Mouse (Mus musculus) forebrain, embryonic 15.5 days (tissue): Measurements from ENCODE around the gene Agbl3. TPM values are rescaled to one million over a fixed set of nuclear protein-coding genes. Genes with fewer than 3 reads are reported as not detected.

ENCODE experiments used
- ATAC-seq: fragments of 200-750 bp; cut with Nextera tagmentation; replicated peaks from 2 replicates; pipeline ENCODE4 v1.8.0; 2017; ENCODE audit warnings: mild to moderate bottlenecking, moderate TSS enrichment, moderate library complexity
- H3K27ac ChIP-seq: fragments of 300-500 bp; sonication (generic); replicated peaks from 2 replicates; pipeline ENCODE4 v1.5.1; 2015; ENCODE audit warnings: mild to moderate bottlenecking, inconsistent platforms
- H3K27me3 ChIP-seq: fragments of 300-500 bp; sonication (generic); 2 replicates; pipeline ENCODE4 v1.6.1; 2015; ENCODE audit warnings: inconsistent platforms
- H3K36me3 ChIP-seq: fragments of 300-500 bp; sonication (generic); 2 replicates; pipeline ENCODE4 v1.6.1; 2015; ENCODE audit warnings: mild to moderate bottlenecking, inconsistent platforms
- H3K4me1 ChIP-seq: fragments of 300-500 bp; sonication (generic); 2 replicates; pipeline ENCODE4 v1.6.1; 2015; ENCODE audit warnings: inconsistent platforms
- H3K4me2 ChIP-seq: fragments of 300-500 bp; sonication (generic); replicated peaks from 2 replicates; pipeline ENCODE4 v1.6.1; 2015; ENCODE audit warnings: mild to moderate bottlenecking, inconsistent platforms
- H3K4me3 ChIP-seq: fragments of 300-500 bp; sonication (generic); 2 replicates; pipeline ENCODE4 v1.5.1; 2015; ENCODE audit warnings: mild to moderate bottlenecking, inconsistent platforms
- H3K9ac ChIP-seq: fragments of 300-500 bp; sonication (generic); replicated peaks from 2 replicates; pipeline ENCODE4 v1.6.1; 2015; ENCODE audit warnings: mild to moderate bottlenecking, inconsistent platforms
- H3K9me3 ChIP-seq: fragments of 300-500 bp; sonication (generic); 2 replicates; pipeline ENCODE4 v1.6.1; 2016; ENCODE audit warnings: inconsistent platforms
- WGBS: fragments of 180-500 bp; shearing (Covaris S2); methylation state at CpG from one replicate; pipeline ENCODE4 v1.1.7; 2015; ENCODE audit warnings: mixed read lengths; 5-methylcytosine and 5-hydroxymethylcytosine counted together
- polyA plus RNA-seq: library from polyadenylated mRNA; unstranded; fragments of >200 nt; fragmentation: Nextera tagmentation; extraction: Ambion mirVana; gene quantifications from 2 replicates; pipeline ENCODE4 v1.2.1, GENCODE M21; 2015

Agbl3 gene
- polyA plus RNA-seq = 8.9 and 10.9 TPM in 2 replicates

DNA sequence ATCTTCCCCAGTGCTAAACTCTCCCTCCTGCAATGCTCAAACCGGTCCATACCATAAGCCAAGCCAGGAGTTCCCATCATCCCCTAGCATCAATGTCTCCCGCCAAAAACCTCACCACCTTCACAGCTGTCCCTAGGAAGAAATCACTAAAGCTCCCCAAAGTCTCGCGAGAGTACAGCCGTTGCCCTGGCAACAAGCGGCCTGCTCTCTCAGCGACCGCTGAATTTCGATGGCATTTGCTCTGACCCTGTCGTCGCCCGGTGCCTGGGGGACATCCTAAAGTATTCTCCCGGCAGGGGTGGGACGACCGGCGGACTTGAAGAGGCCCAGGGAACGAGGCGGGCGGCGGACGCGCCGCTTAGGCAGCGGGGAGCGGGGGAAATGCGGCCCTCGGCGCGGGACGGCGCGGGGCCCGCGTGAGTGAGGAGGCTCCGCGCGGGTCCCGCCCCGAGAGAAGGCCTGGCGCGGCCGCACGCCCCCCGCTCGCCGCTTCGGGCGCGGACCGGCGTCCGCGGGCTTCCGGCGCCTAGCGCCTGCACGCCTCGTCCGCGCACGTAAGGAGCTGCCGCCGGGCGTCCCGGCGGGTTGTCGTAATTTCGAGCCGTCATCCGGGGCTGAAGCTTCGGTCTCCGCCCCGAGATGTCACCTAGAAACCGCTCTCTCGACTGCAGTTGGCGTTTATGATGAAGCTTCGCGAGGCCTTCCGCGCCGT is at the start of gene Agbl3:
Agbl3 (plus strand) TSS at position 202 of the 712 bp plus-strand sequence.
- H3K36me3 ChIP-seq = no peaks in the 10 kb centered on the region
- H3K27me3 ChIP-seq = no peaks in the 10 kb centered on the region
- H3K9me3 ChIP-seq = no peaks in the 10 kb centered on the region
- H3K4me3 ChIP-seq = peak within 1 kb of the TSS; percentile 71
- H3K27ac ChIP-seq = peak within 1 kb of the TSS; percentile 96
- H3K4me2 ChIP-seq = peak within 1 kb of the TSS; percentile 63
- ATAC-seq = peak; percentile 96
- WGBS = under 1% methylated on average over 79 of the region's 81 CpGs
- H3K4me1 ChIP-seq = peaks cover 6% of the 10 kb centered on the region
- H3K9ac ChIP-seq = peak within 1 kb of the TSS; percentile 83

DNA sequence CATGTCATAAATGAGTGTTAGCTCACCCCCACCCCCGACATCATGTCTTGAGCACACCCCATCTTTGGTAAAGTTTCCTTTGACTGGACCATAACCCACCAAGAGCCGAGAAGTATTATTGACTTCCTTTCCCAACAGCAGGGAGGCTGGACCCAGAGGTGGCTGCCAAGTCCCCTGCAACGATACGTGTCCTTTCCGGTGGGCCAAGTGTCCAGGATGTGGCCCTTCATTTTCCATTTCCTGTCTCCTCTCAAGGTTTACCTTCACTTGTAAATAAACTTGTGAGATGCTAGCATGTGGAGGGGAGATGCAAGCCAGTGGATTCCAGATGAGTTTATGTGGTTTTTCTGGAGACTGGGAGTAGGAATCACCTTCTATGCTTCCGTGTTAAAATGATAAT is 49.2 kb upstream of the Agbl3 start:
- H3K27me3 ChIP-seq = no peaks in the 10 kb centered on the region
- H3K27ac ChIP-seq = no peak overlapping the region
- ATAC-seq = no peak
- no peak overlapping the region for H3K4me3 ChIP-seq
- H3K4me1 ChIP-seq = 0 out of 2 replicates have a peak, but pooled peaks cover 4% of the 10 kb centered on the region
- H3K9ac ChIP-seq = no peak overlapping the region
- no peak overlapping the region for H3K4me2 ChIP-seq
- H3K36me3 ChIP-seq = no peaks in the 10 kb centered on the region
- WGBS = 83% methylated on average over 6 of the region's 6 CpGs
- H3K9me3 ChIP-seq = no peaks in the 10 kb centered on the region

DNA sequence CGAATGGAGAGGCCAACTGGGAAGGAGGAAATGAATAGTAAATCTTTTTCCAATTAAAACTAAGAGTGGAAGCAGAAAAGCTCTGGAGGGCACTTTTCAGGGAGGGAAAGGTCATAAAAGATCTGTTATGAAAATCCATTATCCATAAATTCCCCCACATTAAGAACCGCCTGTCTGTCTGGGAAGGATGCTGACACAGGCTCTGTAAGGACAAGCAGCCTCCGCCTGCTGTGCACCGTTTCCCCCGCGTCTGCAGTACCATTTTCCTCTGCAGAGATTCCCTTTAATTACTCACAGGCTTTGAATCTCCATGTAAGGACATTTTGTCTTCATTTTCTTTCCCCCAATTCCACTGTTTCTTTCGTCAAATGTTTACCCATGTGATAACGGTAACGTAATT is 48.7 kb upstream of the Agbl3 start:
- Histone ChIP-seq H3K4me3 (no peak overlapping the region), H3K27ac (no peak overlapping the region), H3K4me2 (no peak overlapping the region), H3K9me3 (no peaks in the 10 kb centered on the region), H3K36me3 (no peaks in the 10 kb centered on the region), H3K4me1 (0 out of 2 replicates have a peak, but pooled peaks cover 3% of the 10 kb centered on the region), H3K27me3 (no peaks in the 10 kb centered on the region), H3K9ac (no peak overlapping the region)
- no peak for ATAC-seq
- WGBS = 69% methylated on average over 9 of the region's 9 CpGs

DNA sequence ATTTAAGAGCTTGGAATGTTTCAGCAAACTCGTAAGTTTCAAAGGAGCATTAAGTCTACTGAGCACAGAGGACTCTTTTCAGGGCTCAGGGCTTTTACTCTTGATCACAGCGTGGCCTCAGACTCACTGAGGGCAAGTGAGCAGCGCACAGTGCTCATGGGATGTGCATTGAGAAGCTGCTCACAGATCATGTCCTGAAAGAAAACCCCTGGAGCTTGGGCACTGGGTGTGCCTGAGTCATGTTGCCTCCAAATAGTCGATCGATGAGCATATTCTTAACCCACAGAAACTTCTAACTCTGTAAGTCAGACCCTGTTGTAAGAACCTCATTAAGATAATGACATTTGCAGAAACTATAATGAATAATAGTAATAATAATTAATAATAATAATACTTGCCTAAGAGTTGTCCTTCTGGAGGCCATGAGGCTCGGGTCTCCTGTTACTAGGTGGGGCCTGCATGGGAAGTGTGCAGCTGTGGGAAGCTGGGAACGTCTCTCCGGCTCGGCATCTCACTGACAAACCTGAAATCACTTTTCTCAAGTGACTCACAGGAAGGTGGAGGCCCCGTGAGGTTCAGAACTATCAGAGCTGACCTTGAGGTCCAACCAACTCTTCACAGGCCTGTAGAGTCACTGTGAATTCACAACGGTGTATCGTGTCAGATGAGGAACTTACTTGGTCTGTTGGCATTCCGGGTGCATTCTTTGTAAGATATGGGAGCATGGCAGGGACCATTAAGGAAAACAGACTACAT is 45.1 kb upstream of the Agbl3 start:
- no peak overlapping the region for H3K4me3 ChIP-seq
- H3K4me1 ChIP-seq = 0 out of 2 replicates have a peak, but pooled peaks cover 3% of the 10 kb centered on the region
- no peak overlapping the region for H3K9ac ChIP-seq
- H3K27me3 ChIP-seq = no peaks in the 10 kb centered on the region
- no peak for ATAC-seq
- no peak overlapping the region for H3K27ac ChIP-seq
- H3K36me3 ChIP-seq = no peaks in the 10 kb centered on the region
- H3K9me3 ChIP-seq = no peaks in the 10 kb centered on the region
- H3K4me2 ChIP-seq = no peak overlapping the region
- WGBS = 86% methylated on average over 13 of the region's 13 CpGs

DNA sequence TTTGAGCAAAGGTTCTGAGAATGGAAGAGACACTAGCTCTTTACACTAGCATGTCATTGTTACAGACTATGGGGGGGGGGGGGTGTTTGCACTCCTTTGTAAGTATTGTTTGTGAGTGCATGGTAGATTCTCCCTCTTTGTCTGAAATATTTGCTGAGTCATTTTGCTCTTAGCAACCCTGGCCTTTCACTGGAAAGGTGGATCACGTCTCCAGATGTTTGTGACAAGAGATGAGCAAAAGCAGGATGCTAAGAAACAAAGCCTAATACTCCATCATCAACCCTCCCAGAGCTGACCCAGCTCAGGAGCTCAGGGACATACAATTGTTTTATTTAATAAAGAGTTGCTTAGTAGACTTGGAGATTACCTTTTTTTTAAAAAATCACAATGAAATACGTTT is 43.3 kb upstream of the Agbl3 start:
- H3K27me3 ChIP-seq = no peaks in the 10 kb centered on the region
- no peak overlapping the region for H3K4me3 ChIP-seq
- no peaks in the 10 kb centered on the region for H3K36me3 ChIP-seq
- H3K9me3 ChIP-seq = no peaks in the 10 kb centered on the region
- H3K4me1 ChIP-seq = 0 out of 2 replicates have a peak, but pooled peaks cover 3% of the 10 kb centered on the region
- no peak overlapping the region for H3K9ac ChIP-seq
- no peak overlapping the region for H3K4me2 ChIP-seq
- H3K27ac ChIP-seq = no peak overlapping the region
- ATAC-seq = no peak
- 75% methylated on average over 2 of the region's 2 CpGs for WGBS

DNA sequence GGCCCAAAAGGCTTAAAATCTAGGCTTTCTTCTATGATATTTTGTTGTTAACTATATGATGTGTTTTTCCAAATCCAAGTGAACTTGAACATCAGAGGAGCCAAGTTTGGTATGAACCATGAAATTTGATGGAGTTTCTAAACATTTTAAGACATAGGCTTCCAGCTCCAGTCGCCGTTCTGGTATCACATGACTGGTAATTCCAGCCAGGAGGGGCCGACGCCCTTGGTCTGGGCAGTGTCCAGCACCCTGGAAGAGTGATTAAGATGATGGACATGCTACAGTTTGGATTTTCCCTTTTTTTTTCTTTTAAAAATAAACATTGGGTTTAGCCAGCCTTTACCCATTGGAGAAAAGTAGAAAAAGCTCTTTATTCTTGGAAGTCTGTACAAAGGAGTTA is 36.3 kb upstream of the Agbl3 start:
- Histone ChIP-seq H3K4me3 (no peak overlapping the region), H3K9ac (no peak overlapping the region), H3K27me3 (no peaks in the 10 kb centered on the region), H3K4me2 (no peak overlapping the region), H3K4me1 (no peaks in the 10 kb centered on the region), H3K9me3 (no peaks in the 10 kb centered on the region), H3K36me3 (no peaks in the 10 kb centered on the region), H3K27ac (no peak overlapping the region)
- 92% methylated on average over 4 of the region's 4 CpGs for WGBS
- ATAC-seq = no peak

DNA sequence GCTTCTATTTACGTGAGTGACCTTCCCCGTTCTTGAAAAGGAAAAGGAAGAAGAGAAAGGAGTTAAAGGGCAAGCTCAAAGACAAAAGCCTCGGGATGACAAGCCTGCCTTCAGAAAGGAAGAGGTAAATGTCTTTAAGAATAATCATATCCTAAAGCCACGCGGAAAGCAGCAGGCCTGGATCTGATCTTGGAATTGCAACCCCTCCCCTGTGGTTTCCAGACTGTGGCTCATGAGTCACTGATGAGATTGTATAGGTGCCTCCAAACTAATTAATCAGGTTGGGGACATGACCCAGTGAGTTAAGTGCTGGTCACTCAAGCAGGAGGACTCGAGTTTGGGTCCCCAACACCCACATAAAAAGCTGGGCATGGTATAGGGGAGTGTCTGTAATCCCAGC is 32.4 kb upstream of the Agbl3 start:
- no peak for ATAC-seq
- Histone ChIP-seq H3K9ac (no peak overlapping the region), H3K4me2 (no peak overlapping the region), H3K4me3 (no peak overlapping the region), H3K36me3 (no peaks in the 10 kb centered on the region), H3K27me3 (no peaks in the 10 kb centered on the region), H3K27ac (no peak overlapping the region), H3K9me3 (no peaks in the 10 kb centered on the region), H3K4me1 (no peaks in the 10 kb centered on the region)
- WGBS = 77% methylated on average over 6 of the region's 6 CpGs

DNA sequence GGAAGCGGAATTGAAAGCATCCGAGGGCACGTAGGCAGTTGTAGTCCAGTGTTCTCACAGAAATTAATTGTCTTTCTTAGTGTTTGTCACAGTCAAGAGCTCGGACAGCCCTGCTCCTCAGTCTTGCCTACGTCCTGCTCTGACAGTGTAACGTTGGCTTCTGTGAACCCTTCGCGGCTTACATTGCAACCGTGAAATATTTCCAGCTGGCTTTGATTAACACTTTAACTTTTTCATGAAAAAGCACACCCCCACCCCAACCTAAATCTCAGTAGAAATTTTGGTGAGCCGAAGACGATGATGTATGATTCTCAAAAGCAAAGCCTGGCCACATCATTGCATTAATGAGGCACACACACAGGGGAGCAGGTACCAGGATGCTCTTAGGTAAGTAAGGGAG is 31.7 kb upstream of the Agbl3 start:
- H3K4me3 ChIP-seq = no peak overlapping the region
- H3K4me1 ChIP-seq = no peaks in the 10 kb centered on the region
- no peaks in the 10 kb centered on the region for H3K27me3 ChIP-seq
- WGBS = 89% methylated on average over 11 of the region's 11 CpGs
- no peak overlapping the region for H3K27ac ChIP-seq
- no peaks in the 10 kb centered on the region for H3K9me3 ChIP-seq
- no peaks in the 10 kb centered on the region for H3K36me3 ChIP-seq
- ATAC-seq = no peak
- no peak overlapping the region for H3K4me2 ChIP-seq
- no peak overlapping the region for H3K9ac ChIP-seq

DNA sequence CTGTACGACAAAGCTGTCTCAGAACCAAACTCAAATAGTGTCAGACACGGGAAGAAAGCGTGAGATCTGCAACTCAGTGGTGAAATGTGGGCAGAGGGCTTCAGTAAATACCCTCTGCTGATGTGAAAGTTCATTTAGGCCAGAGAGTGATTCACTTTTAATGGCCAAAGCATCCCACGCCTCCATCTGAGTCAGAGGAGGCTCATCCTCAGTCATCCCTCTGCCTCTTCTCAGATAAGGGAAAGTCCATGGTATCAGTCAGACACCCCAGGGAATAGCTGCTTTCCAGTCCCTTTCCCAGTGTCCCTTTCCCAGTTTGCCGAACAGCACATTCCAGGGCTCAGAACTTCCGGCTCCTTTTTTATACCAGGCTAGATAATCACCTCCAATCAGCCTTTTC is 30.7 kb upstream of the Agbl3 start:
- ATAC-seq = no peak
- Histone ChIP-seq H3K9me3 (no peaks in the 10 kb centered on the region), H3K9ac (no peak overlapping the region), H3K4me3 (no peak overlapping the region), H3K4me1 (no peaks in the 10 kb centered on the region), H3K36me3 (no peaks in the 10 kb centered on the region), H3K4me2 (no peak overlapping the region), H3K27ac (no peak overlapping the region), H3K27me3 (no peaks in the 10 kb centered on the region)
- WGBS = 88% methylated on average over 6 of the region's 6 CpGs

DNA sequence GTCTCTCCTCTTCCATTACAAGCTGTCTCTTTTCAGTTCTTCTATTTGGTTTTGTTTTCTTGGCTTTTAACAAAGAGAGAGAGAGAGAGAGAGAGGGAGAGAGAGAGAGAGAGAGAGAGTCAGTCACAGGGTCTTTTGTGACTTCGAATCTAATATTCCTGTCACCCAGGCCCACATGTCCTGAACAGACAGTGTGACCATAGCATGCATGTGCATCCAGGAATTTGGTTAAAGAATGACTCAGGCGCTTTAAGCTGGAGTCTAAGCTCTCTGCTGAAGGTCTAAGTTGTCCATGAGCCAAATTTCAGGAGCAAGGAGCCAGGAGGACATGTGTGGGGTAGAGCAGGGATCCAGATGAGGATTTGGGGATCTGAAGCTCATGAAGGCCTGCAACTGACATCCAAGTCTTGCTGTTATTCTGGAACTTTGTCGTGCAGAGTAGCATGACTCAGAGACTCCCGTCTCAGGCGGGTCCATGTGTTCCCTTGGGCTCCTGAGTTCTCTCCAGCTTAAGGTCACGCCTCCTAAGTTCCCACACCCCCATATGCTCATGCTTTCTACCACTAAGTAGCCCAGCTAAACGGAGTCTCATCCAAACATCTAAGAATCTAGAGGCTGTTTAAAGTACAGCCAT is 29.6 kb upstream of the Agbl3 start:
- Histone ChIP-seq H3K27ac (no peak overlapping the region), H3K9me3 (no peaks in the 10 kb centered on the region), H3K9ac (no peak overlapping the region), H3K4me3 (no peak overlapping the region), H3K27me3 (no peaks in the 10 kb centered on the region), H3K4me2 (no peak overlapping the region), H3K4me1 (no peaks in the 10 kb centered on the region), H3K36me3 (no peaks in the 10 kb centered on the region)
- WGBS = 87% methylated on average over 7 of the region's 7 CpGs
- ATAC-seq = no peak

DNA sequence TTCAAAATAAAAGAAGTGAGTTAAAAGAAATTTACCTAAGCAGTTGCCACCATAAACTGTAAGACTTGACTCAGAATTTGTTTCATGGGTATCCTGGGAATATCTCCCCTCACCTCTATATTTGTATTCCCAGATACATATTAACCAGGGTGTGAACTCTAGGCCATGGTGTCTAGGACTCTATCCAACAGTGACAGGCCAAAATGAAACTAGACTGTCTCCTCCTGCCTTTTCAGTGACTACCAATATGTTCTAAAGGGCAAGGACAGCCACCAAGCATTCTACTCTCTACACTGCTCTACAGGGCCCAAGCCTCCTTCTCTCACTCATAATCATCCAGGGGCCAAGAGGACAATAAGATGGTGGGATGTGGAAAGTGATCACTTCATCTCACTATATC is 28.6 kb upstream of the Agbl3 start:
- H3K9ac ChIP-seq = no peak overlapping the region
- H3K4me2 ChIP-seq = no peak overlapping the region
- no peak overlapping the region for H3K4me3 ChIP-seq
- H3K27ac ChIP-seq = no peak overlapping the region
- no peak for ATAC-seq
- H3K9me3 ChIP-seq = no peaks in the 10 kb centered on the region
- no peaks in the 10 kb centered on the region for H3K4me1 ChIP-seq
- H3K27me3 ChIP-seq = no peaks in the 10 kb centered on the region
- peaks cover 2% of the 10 kb centered on the region; the same call in 1 of the 2 replicates for H3K36me3 ChIP-seq

DNA sequence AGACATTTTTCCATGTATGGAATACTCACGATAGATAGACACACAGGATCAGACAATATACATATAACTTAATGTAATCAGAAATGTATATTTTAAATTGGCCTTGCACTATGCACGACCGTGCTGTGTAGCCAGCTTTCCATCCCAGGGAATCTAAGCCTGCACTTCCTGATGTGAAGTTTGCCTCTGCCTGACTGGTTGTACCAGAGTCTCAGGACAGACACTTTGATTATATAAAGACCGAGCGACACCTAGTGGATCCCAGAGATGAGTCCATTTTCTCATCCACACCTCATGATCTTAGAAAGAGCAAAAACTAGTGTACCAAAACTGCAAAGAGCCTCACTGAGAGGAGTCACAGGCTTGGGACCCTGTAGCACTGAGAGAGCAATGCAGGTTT is 25.8 kb upstream of the Agbl3 start:
- no peak overlapping the region for H3K4me2 ChIP-seq
- H3K9ac ChIP-seq = no peak overlapping the region
- WGBS = 41% methylated on average over 5 of the region's 5 CpGs
- H3K4me3 ChIP-seq = no peak overlapping the region
- H3K36me3 ChIP-seq = peaks cover 3% of the 10 kb centered on the region; the same call in 1 of the 2 replicates
- peak; percentile 73 for ATAC-seq
- no peaks in the 10 kb centered on the region for H3K9me3 ChIP-seq
- no peaks in the 10 kb centered on the region for H3K4me1 ChIP-seq
- H3K27me3 ChIP-seq = no peaks in the 10 kb centered on the region
- no peak overlapping the region for H3K27ac ChIP-seq
